Mouse (Mus musculus) cerebellum, adult 2 months (tissue): ENCODE measurements at regions not wholly inside any gene's neighbourhood (a gene's known extent, or its start where the extent isn't known, plus 50 kb on each side); places are given as distances from the start of the nearest gene placed in this dataset.

Experiments
- DNase-seq, 2 experiments: peaks; one replicate each; pipeline ENCODE4 v3.0.0; 2021
- H3K27ac ChIP-seq: fragments of 200-500 bp; 2 replicates; pipeline ENCODE4 v1.5.1; 2012; ENCODE audit warnings: low read length, control low read depth, inconsistent platforms; ENCODE audit not compliant: insufficient read depth
- H3K27me3 ChIP-seq: fragments of 200-500 bp; 2 replicates; pipeline ENCODE4 v1.6.1; 2012; ENCODE audit warnings: inconsistent platforms, mild to moderate bottlenecking, low read length, moderate library complexity; ENCODE audit not compliant: control insufficient read depth, insufficient read depth
- H3K4me1 ChIP-seq: fragments of 200-500 bp; 2 replicates; pipeline ENCODE4 v1.6.1; 2011; ENCODE audit warnings: low read length; ENCODE audit not compliant: control insufficient read depth, insufficient read depth
- H3K4me3 ChIP-seq: fragments of 200-500 bp; replicated peaks from 2 replicates; pipeline ENCODE3; 2011; ENCODE audit warnings: mild to moderate bottlenecking, low read depth, low read length, control low read depth; ENCODE audit not compliant: insufficient read depth
- CTCF ChIP-seq: fragments of 200-500 bp; IDR thresholded peaks from 2 replicates; pipeline ENCODE4 v1.5.1; 2011; ENCODE audit warnings: low read depth, mild to moderate bottlenecking, control low read depth, low read length, moderate library complexity, borderline replicate concordance; ENCODE audit not compliant: insufficient read depth
- POLR2A ChIP-seq: fragments of 200-500 bp; IDR thresholded peaks from 2 replicates; pipeline ENCODE4 v1.6.1; 2011; ENCODE audit warnings: low read length, control low read depth, borderline replicate concordance; ENCODE audit not compliant: insufficient read depth
- whole genome bisulfite sequencing: fragments of 180-500 bp; shearing (Covaris S2); methylation state at CpG from one replicate; pipeline ENCODE4 v1.1.7; 2018; 5-methylcytosine and 5-hydroxymethylcytosine counted together

- H3K4me3 ChIP-seq, result no peak overlapping the region
- no peaks in the 10 kb centered on the region for H3K4me1 ChIP-seq
- WGBS, result 46% methylated on average over 9 of the region's 9 CpGs
- no peak for TF ChIP-seq POLR2A
- TF ChIP-seq CTCF, result no peak
- DNase-seq, result no peak
- no peaks in the 10 kb centered on the region for H3K27me3 ChIP-seq
- no peak overlapping the region for H3K27ac ChIP-seq
Measured at GRCm38 (mm10) chr8:76252161-76253010, 646.9 kb upstream of the Nr3c2 start.
